Mouse (Mus musculus) heart, postnatal 4 days (tissue): ENCODE data around the gene Sh2b2. TPM values are rescaled to one million over a fixed set of nuclear protein-coding genes. Genes with fewer than 3 reads are reported as not detected.

Experiments used
- DNase-seq: peaks from one replicate; pipeline ENCODE4 v3.0.0; 2021
- total RNA-seq, 2 experiments: library from RNA; stranded (reverse); gene quantifications; 2 replicates each; pipeline ENCODE4 v1.2.3; 2021

Gene Sh2b2
- total RNA-seq = 1 to 10 TPM; 2.3 to 2.5 TPM

DNA sequence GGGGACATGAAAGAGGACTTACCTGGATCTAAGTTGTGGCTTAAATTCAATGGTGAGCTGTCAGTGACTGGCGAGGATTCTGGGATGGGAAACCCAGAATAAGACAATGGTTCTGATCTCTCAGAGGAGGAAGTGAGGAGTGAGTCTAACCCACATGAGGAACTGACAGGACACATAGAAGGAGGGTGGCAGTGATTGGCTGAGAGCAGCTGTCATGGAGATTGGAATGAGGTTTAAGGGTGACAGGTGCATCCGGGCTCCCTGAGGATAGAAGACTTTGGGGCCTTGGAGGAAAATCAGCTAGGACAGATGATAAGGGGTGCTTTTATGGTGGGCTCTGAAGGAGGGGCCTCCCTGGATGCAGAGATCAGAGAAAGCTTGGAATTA lies at the start of gene Sh2b2:
Sh2b2 (minus strand) TSS at position 105 of the 387 bp plus-strand sequence.
- DNase-seq = no peak

DNA sequence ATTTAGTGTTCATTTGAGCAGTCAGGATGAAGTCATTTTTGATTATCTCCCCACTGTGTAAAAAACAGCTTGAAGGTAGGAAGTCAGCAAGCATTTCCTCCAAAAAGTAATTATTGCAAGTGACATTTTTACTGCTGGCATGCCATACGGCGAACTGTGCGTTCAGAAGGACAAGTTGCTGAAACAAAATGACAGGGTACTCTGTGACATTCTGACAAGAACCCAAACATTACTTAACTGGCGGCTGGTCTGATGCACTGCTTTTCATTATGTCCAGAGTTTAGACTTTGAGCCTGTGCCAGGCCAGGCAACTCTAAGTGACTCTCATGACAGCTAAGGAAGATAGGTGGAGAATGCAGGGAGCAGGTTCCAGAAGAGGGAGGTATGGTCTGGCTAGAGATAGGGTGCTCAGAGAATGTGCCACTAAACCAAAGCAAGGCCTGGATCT lies 46.6 kb upstream of the Sh2b2 start:
- peak; percentile 47 for DNase-seq

DNA sequence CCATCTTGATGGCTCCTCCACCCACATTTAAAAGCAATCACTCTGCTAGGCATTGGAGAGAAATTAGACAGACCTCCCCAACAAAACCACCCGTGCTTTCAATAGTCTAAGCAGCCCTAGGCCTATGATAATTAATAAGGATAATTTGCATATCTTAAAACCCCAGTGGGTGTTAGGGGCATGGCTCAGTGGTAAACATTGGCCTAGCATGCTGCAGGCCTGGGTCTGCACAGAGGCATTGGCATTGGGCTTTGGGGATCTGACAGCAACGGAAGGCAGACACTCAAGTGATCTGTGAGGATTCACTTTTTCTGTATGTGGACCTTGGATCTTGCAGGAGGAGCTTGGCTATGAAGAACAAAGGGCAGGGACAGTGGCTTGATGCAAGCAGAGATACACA lies 46.0 kb upstream of the Sh2b2 start:
- DNase-seq = no peak

DNA sequence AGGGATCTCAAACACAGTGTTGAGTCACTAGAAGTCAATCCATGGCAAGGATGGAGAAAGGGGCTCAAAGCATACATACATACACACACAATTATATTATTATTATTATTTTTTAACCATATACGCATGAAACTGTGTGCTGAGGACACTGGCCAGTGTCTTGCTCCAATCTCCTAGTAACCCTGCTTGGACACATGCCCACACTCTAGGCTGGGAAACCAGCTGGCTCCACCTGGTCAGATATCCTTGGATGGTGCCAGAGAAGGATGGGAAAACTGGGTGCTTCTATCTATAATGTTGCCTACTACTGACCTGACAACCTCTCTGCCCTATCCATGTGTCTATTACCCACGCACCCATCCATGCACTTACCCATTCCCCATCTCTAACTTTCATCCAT lies 45.2 kb upstream of the Sh2b2 start:
- DNase-seq = peak; percentile 45

DNA sequence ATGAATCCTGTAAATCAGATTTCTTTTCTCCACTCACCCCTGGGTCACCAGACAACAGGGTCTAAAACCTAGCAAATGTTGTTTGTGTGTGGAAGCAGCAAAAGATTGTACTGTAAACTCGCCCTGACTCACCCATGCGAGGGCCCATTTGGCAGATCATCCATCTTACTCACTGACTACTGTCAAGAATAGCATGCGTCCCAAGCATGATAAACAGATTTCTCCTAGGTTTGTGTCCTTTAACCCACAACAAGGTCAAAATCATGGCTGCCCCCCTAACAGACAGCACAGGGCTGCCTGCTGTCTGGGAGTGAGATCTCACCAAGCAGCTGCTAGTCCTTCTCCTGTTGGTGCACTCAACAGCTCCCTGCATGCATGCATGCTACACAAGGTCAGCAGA lies 43.4 kb upstream of the Sh2b2 start:
- DNase-seq = no peak

DNA sequence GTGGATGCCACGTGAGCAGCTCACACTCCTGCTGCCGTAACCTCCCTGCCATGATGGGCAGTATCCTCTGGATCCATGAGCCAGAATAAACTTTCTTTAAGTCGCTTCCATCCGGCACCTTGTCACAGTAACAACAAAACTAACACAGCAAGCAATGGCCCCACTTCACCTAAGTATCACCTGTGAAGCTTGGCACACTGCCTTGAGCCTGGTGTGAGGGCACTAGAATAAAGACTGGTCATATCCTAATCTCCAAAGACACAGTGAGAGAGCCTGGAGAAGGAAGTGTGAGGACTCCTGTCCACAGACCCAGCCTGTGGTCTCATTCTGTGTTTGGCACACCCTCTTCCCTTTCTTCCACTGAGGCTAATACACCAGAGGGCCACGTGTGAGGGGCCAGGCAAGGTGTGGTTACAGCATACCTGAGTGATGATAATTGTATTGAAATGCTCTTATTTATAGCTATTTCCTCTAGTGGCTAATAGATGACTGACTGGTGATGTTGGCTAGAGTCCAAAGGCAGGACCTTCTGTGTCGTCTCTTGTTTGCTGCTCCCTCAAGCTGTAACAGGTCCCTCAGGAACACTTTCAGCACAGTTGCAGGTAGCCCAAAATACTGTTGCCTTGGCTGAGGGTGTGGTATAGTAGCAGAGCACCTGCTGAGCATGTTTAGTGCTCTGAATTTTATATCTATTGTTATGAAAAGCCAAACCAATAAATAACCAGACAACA lies 42.2 kb upstream of the Sh2b2 start:
- no peak for DNase-seq

DNA sequence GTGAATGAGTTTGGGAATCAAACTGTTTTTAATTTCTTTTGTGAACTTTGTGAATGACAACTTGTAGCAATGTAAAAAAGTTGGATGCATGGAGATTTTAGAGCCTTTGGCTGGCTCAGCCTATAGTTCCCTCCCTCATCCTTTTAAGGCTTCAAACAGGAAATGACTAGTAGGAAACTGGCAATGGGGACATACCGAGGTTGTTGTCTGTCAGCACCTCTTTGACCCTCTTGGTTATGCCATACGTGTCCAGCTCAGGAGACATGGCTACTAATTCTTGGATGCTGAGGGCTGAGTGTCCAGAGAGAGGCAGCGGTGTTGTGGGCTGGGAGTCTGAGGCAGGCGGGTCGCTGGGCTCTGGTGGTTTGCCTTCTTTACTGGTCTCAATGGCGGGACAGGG lies 40.2 kb upstream of the Sh2b2 start:
- DNase-seq = no peak

DNA sequence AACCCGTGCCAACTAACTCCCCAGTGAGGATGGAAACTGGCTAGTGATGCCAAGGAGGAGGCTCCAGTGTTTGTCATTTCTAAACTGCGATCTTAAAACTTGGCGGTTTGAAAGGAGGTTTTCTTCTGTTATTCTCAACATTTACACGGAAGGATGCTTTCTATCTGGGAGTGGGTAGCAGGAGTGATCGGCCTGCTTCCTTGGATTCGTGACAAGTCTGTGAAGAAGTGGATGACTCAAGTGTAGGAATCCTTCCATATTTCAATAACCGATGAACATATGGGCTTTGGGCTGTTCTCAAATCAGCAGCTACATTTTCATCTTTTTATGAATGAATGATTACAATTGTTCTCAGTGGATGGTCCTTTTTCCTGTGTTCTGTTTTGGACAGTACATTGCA lies 38.8 kb upstream of the Sh2b2 start:
- DNase-seq = no peak

DNA sequence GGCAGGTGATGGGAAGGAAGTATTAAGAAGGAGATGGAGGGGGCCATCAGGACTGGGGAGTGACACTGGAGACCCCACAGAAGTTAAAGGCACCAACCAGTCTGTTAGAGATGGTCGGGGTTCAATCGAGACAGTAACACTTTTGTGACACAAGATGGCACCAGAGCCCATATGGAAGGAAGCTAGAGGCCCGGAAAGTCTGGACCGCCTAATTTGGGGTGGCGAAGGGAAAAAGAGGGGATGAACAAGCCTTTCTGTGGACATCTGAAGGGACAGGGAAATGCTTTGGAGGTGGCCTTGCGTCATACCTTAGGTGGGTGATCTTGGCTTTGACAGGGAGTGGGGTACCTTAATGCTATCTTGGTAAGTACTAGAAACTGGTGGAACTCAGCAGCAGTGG lies 35.0 kb upstream of the Sh2b2 start:
- DNase-seq = peak; percentile 48

DNA sequence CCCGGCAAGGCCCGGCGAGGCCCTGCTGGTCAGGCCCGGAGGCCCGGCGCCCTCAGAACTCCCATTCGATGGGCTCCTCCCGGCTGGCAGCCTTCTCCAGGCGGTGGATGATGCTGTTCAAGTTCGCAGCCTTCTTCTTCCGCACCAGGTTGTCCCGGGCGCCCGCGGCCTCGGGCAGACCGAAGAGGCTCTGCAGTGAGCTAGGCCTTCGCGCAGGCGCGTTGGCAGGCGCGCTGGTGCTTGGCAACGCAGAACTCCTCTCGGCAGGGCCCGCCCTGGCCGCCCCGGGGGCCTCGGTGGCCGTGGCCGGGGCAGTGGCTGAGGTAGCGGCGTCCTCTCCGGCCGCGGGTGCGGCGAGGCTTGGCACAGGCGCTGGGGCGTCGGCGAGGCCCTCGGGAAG lies 28.4 kb upstream of the Sh2b2 start:
- no peak for DNase-seq

DNA sequence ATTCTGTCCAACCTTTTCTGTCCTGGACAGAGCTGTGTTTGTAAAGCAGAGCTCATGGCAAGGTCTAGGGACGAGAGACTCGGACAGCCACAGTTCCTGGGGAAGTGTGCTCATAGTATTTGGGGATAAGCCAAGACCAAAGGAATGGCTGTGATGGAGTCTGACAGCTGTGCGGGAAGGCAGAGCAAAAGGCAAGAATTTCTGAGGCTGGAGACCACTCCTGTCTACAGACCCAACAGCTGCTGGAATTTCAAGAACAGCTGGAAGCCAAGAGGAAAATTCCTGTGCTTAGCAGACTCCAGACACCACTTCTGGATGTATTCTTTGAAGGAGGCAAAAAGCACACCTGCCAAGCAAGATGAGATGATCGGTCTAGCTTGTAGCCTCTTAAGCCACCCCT lies 23.6 kb upstream of the Sh2b2 start:
- DNase-seq = no peak

DNA sequence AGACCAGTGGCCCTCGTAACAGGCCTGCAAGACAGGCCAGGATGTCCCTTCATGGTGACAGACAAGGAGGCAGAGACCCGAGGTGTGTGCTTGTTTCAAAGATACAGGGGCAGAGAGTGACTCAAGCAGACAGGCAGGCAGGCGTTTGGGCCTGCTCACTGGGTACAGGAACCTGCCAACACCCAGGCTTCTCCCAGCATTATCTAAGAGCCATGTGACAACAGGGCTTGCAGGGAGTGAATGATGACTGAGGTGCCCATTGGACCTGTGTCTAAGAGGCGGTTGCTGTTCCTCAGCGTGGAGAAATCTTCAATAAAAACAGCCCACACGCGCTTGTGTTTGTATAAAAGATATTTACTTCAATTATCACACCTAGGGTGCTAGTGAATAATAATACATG lies 19.7 kb upstream of the Sh2b2 start:
- no peak for DNase-seq

DNA sequence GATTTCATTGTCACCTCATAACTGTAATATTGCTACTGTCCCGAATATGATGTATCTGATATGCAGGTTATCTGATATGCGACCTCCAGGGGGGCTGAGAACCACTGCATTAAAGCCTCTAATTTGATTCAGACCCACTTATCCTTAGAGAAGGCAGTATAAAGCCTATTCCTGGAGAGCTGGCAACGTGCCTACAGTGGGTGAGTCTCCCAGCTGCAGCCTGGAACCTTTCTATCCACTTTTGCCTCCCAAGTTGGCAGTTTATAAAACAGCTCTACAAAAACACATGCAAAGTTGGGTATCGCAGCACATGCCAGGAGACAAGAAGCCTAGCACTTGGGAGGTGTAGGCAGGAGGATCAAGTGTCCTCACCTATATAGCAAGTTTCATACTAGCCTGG lies 17.0 kb upstream of the Sh2b2 start:
- DNase-seq = peak; percentile 26

DNA sequence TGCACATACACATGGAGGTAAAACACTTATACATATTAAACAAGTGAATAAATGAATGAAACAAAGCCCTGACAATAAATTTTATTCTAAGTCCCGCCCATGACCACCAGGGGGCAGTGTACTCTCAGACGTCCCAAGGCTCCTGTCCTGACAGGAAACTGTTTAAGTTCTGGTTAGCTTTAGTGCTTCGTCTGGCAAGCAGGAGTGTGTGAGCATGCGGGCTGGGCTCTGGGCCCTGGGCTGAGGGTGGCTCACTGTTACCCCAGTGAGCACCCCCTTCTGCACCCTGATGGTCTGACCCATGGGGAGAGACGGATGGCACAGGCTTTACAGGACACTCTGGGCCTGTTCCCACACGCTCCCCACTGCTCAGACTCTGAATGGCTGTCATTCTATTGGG lies 12.6 kb upstream of the Sh2b2 start:
- DNase-seq = peak; percentile 83

DNA sequence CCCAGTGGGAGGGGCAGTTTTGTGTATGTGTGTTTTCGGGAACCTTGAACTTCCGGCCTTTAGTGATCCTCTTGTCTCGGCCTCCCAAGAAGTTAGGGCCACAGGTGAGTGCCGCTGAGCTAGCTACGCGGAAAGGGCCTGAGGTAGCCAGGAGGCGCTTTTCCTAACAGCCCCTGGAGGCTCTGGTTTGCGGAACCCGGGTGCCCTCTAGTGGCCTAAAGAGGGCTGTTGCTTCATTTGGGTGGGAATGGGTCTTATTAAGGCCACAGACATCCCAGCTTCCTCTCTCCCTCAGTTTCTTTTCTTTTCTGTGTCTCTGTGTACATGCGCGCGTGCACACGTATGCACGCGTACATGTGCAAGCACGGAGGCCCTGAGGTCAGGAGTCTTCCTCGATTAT lies 6.5 kb upstream of the Sh2b2 start:
- peak; percentile 83 for DNase-seq

DNA sequence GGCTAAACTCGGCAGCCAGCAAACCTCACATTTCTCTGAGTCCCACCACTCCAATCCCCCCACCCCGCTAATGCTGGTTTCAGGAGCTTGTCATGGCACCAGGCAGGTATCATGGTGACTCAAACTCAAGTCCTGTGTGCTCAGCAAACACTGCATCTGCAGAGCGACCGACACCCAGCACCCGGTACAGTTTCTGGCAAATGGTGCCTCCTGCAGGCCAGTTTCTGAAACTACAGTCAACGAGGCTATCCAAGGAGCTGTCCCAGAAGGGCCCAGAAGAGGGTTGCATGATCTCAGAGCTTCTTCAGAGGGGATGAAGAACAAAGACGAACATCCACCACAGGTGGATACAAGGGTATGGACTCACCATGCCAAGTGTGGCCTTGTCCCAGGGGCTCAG lies 4.6 kb upstream of the Sh2b2 start:
- peak; percentile 50 for DNase-seq

DNA sequence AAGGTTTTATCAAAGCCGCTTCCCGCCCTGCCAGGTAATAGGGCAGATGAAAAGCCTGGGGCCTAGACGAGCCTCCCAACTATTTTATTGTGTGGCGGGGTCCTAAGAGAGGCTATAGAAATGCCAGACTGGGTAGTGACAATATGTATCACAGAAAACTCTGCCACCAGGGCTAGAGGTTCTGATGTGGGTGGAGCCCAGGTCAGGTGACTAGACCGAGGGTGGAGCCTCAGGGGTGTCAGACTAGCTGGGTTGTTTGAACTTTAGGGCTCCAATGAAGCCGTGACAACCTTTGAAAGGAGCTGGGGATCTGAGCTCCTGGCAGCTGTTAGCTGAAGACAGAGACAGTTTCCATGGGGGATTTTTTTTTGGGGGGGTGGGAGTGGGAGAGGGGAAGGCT lies 2.1 kb upstream of the Sh2b2 start:
- no peak for DNase-seq

DNA sequence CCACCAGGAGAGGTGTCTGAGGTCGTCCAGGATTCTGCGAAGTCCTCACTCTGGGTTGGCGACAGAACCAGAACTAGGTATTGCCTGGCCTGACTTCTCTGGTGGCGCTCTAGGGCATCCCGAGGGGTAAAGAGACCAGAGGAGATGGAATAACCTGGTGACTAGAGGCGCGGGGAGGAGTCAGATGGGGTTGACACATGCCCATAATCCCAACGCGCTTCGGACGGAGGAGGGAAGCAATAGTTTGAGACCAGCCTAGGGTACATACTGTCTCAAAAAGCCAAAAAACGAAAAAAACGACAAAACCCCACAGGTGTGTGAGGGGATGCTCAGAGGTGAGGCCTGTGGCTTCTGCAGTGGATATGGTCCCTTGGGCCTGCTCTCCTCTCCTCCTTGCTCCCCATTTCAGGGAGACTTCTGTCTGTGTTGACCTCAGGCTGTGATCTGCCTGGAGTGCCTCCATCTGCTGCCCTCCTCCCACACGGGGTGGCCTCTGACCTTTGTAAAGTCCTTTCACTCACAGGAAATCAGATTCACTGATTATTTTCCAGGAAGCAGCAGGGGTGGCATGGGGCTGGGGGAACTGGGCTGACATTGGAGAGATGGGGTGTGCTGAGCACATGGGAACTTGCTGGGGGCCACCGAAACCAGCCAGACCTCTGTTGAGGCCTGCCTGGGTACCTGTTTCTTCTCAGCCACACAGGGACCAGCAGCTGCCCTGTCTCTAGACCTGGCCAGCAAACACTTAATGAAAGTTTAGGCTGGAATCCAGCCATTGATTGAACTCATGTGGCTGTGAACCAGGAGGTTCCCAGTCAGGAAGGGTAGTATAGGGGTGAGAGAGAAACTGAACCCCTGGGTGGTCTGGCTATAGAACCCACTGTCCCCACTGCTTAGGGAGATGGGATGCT lies 560 bp downstream of the Sh2b2 start:
- no peak for DNase-seq

DNA sequence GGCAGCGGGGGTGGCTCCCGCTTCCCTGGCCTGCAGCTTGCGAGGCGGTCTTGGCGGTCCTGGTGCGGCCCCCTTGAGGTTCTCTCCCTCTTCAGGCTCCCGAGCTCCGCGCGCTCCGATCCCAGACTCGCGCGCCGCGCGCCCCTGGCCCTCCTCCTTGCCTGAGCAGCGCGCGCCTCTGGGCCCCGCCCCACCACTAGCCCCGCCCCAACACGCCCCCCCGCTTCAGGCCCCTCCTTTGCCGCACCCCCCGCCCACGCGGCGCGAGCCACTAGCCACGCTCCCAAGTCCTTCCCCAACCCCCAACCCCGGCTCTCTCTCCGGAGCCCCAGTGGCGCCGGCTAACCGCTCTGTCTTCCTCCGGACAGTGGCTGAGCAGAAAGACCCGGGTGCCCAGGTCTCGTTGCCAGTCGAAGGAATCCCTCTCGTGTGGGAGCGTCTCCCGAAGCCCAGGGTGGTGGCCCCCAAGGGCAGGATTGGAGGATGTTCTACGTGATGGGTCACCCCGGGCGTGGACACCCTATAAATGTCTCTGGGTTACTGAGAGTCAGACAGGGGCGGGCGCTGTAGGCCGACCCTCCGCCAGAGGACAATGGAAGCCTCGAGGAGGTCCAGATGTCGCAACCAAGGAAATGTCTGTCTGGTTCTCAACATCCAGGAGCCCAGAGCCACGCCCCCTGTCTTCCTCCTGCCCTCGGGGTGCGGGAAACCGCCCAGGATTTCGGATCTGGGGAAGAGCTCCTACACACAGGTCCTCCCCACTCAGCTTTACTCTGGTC lies 1.4 kb downstream of the Sh2b2 start:
- DNase-seq = peak; percentile 88

DNA sequence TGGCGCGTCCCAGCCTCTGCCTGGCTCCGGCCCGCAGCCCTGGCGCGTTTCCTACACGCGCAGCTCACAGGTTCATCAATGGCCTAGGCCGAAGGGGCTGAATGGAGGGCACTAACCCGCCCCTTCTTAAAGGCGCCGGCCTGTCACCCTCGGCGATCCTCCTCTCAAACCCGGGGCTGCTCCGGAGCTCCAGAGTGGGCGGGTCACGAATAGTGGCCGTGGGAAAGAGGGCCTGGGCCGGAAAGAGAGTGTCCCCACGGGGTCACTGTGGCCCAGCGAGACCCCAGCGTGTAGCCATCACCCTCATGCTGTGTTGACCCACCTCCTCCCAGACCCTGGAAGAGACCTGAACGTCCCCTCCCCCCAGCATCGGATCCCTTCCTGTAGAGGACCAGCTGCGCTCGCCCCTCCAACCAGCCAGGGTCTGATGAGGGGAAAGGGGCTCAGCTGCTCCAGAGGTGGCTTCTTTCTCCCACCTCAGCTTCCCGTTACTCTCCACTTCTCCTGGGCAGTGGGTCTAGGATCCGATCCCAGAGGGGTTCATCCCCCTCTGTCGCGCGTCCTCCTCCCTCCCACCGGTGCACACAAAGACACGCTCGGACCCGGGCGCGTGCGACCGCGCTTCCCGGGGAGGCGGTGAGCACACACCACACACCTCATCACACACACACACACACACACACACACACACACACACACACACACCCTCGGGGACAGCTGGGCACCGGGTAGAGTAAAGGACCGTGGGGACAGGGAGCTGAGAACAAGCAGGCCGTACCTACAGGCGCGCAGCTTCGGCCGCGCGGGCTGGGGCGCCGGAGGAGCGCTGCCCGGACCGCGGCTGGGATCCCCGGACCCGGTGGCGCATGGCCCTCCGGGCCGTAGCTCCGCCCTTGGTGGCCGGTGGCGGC lies 2.2 kb downstream of the Sh2b2 start:
- DNase-seq = peak; percentile 22

DNA sequence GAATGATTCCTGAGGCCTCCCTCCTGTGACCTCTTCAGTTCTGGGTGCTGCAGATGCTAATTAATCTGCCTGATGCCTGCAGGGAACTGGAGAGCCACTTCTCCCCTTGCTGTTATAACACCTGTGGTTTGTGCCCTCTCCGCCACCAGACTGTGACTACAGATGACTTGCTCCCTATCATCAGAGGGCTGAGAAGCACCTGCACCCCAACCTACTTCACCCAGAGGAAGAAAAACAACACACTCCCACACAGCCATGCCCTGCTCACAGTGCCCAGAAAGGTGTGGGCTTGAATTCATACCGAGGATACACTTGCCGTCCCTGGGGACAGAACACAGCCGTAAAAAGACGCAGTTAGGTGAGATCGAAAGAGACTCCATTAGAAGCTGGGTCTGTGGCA lies 5.2 kb downstream of the Sh2b2 start:
- DNase-seq = no peak

DNA sequence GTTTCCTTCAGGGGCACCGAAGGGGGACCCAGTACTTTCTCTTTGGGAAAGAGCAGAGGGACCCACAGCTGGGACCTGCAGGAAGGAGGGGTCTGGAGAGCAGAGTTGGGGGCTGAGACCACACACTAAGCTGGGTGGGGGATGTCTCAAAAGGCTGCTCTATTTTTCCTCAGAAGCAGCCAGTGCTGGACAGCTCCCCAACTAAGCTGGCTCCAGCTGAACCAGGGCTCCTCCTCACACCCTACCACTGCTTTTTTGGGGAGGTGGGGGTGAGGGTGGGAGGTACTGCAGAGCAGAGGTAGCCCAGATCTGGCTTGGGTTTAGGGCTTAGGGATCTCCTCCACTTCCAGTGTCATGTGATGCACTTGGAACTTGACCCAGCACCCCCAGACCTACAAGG lies 6.0 kb downstream of the Sh2b2 start:
- DNase-seq = no peak
